Mouse (Mus musculus) stomach, embryonic 15.5 days (tissue): Measurements from ENCODE around the gene Apobec3. TPM values are rescaled to one million over a fixed set of nuclear protein-coding genes. Genes with fewer than 3 reads are reported as not detected.

Experiments used
- ATAC-seq: fragments of 200-750 bp; cut with Nextera tagmentation; 2 replicates; pipeline ENCODE4 v1.8.0; 2017; ENCODE audit warnings: low read depth, moderate number of reproducible peaks, moderate TSS enrichment; ENCODE audit not compliant: insufficient read depth, low FRiP score
- H3K27ac ChIP-seq: fragments of 300-500 bp; sonication (generic); 2 replicates; pipeline ENCODE4 v1.5.1; 2015; ENCODE audit warnings: mild to moderate bottlenecking, inconsistent platforms
- H3K27me3 ChIP-seq: fragments of 300-500 bp; sonication (generic); replicated peaks from 2 replicates; pipeline ENCODE4 v1.6.1; 2015; ENCODE audit warnings: inconsistent platforms
- H3K36me3 ChIP-seq: fragments of 300-500 bp; sonication (generic); 2 replicates; pipeline ENCODE4 v1.6.1; 2015; ENCODE audit warnings: inconsistent platforms
- H3K4me1 ChIP-seq: fragments of 300-500 bp; sonication (generic); 2 replicates; pipeline ENCODE4 v1.6.1; 2015; ENCODE audit warnings: inconsistent platforms
- H3K4me2 ChIP-seq: fragments of 300-500 bp; sonication (generic); 2 replicates; pipeline ENCODE4 v1.6.1; 2015; ENCODE audit warnings: mild to moderate bottlenecking, inconsistent platforms
- H3K4me3 ChIP-seq: fragments of 300-500 bp; sonication (generic); replicated peaks from 2 replicates; pipeline ENCODE4 v1.5.1; 2015; ENCODE audit warnings: inconsistent platforms
- H3K9ac ChIP-seq: fragments of 300-500 bp; sonication (generic); 2 replicates; pipeline ENCODE4 v1.6.1; 2015; ENCODE audit warnings: inconsistent platforms
- H3K9me3 ChIP-seq: fragments of 300-500 bp; sonication (generic); 2 replicates; pipeline ENCODE4 v1.6.1; 2016; ENCODE audit warnings: inconsistent platforms
- WGBS: fragments of 180-500 bp; shearing (Covaris S2); methylation state at CpG from one replicate; pipeline ENCODE4 v1.1.7; 2015; 5-methylcytosine and 5-hydroxymethylcytosine counted together
- polyA plus RNA-seq: library from polyadenylated mRNA; unstranded; fragments of >200 nt; fragmentation: Nextera tagmentation; extraction: Ambion mirVana; gene quantifications from 2 replicates; pipeline ENCODE4 v1.2.1, GENCODE M21; 2015

Gene Apobec3
- polyA plus RNA-seq, 1 experiment from 2014 or later, result 22.4 TPM

DNA sequence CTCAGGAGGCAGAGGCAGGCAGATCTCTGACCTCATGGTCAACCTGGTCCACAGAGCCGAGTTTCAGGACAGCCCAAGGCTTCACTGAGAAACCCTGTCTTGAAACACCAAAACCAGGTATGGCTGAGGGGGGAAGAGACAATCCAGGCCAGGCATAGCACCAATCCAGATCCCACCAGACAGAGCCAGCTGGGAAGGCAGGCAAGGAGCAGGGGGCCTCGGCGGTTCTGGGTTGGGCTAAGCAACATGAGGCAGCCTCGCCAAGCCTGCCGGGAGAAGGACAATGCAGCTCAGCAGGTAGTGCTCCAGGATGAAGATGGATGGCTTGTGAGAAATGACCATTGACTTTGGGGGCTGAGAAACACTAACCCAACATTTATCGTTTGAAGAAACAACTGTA is 51.1 kb downstream of the Apobec3 start:
- 86% methylated on average over 6 of the region's 6 CpGs for WGBS
- no peak overlapping the region for H3K27ac ChIP-seq

GRCm38 (mm10) chr15:79943584-79943983 is 52.1 kb downstream of the Apobec3 start:
- Histone ChIP-seq H3K36me3 (no peaks in the 10 kb centered on the region), H3K9ac (no peak overlapping the region), H3K4me2 (no peak overlapping the region), H3K4me1 (no peaks in the 10 kb centered on the region), H3K27ac (no peak overlapping the region), H3K4me3 (no peak overlapping the region), H3K9me3 (no peaks in the 10 kb centered on the region), H3K27me3 (no peaks in the 10 kb centered on the region)
- no peak for ATAC-seq
- WGBS, result 92% methylated on average over 3 of the region's 3 CpGs

More for the DNA sequence above, 51.1 kb downstream of the Apobec3 start:
- Histone ChIP-seq H3K27me3 (no peaks in the 10 kb centered on the region), H3K4me2 (no peak overlapping the region), H3K9me3 (no peaks in the 10 kb centered on the region), H3K36me3 (no peaks in the 10 kb centered on the region), H3K9ac (no peak overlapping the region), H3K4me1 (no peaks in the 10 kb centered on the region), H3K4me3 (no peak overlapping the region)
- ATAC-seq, result no peak

GRCm38 (mm10) chr15:79944948-79945347 is 53.5 kb downstream of the Apobec3 start:
- Histone ChIP-seq H3K4me2 (no peak overlapping the region), H3K9ac (no peak overlapping the region), H3K9me3 (no peaks in the 10 kb centered on the region), H3K27me3 (no peaks in the 10 kb centered on the region), H3K36me3 (no peaks in the 10 kb centered on the region), H3K4me1 (peaks cover 6% of the 10 kb centered on the region), H3K27ac (no peak overlapping the region), H3K4me3 (no peak overlapping the region)
- no peak for ATAC-seq
- WGBS, result 75% methylated on average over 5 of the region's 5 CpGs

- no peaks in the 10 kb centered on the region for H3K9me3 ChIP-seq
- H3K27me3 ChIP-seq, result no peaks in the 10 kb centered on the region
- no peak overlapping the region for H3K4me2 ChIP-seq
- H3K4me1 ChIP-seq, result peaks cover 17% of the 10 kb centered on the region
- ATAC-seq, result peak; percentile 72
- WGBS, result 12% methylated on average over 4 of the region's 4 CpGs
- no peak overlapping the region for H3K9ac ChIP-seq
- no peak overlapping the region for H3K4me3 ChIP-seq
- no peak overlapping the region for H3K27ac ChIP-seq
- no peaks in the 10 kb centered on the region for H3K36me3 ChIP-seq
These were observed 54.6 kb downstream of the Apobec3 start for GRCm38 (mm10) chr15:79946022-79946421.

GRCm38 (mm10) chr15:79946790-79947189 is 55.3 kb downstream of the Apobec3 start:
- H3K36me3 ChIP-seq, result no peaks in the 10 kb centered on the region
- no peaks in the 10 kb centered on the region for H3K27me3 ChIP-seq
- H3K4me3 ChIP-seq, result no peak overlapping the region
- no peaks in the 10 kb centered on the region for H3K9me3 ChIP-seq
- H3K9ac ChIP-seq, result no peak overlapping the region
- ATAC-seq, result no peak
- H3K27ac ChIP-seq, result no peak overlapping the region
- H3K4me1 ChIP-seq, result peaks cover 24% of the 10 kb centered on the region
- WGBS, result 70% methylated on average over 9 of the region's 9 CpGs
- no peak overlapping the region for H3K4me2 ChIP-seq

GRCm38 (mm10) chr15:79947681-79948080 is 56.2 kb downstream of the Apobec3 start:
- H3K36me3 ChIP-seq, result no peaks in the 10 kb centered on the region
- no peak overlapping the region for H3K4me2 ChIP-seq
- H3K9ac ChIP-seq, result no peak overlapping the region
- H3K4me1 ChIP-seq, result peaks cover 32% of the 10 kb centered on the region
- no peak for ATAC-seq
- WGBS, result 63% methylated on average over 6 of the region's 6 CpGs
- H3K27me3 ChIP-seq, result no peaks in the 10 kb centered on the region
- no peak overlapping the region for H3K4me3 ChIP-seq
- no peak overlapping the region for H3K27ac ChIP-seq
- H3K9me3 ChIP-seq, result no peaks in the 10 kb centered on the region

GRCm38 (mm10) chr15:79950250-79951025 is 59.0 kb downstream of the Apobec3 start:
- no peaks in the 10 kb centered on the region for H3K27me3 ChIP-seq
- H3K27ac ChIP-seq, result peak overlapping the region; percentile 38; the same call in 1 of the 2 replicates
- no peaks in the 10 kb centered on the region for H3K9me3 ChIP-seq
- H3K4me3 ChIP-seq, result peak overlapping the region; percentile 37
- peak; percentile 37; the same call in 1 of the 2 replicates for ATAC-seq
- peak overlapping the region; percentile 16; the same call in 1 of the 2 replicates for H3K9ac ChIP-seq
- peaks cover 35% of the 10 kb centered on the region for H3K4me1 ChIP-seq
- peak overlapping the region; percentile 71 for H3K4me2 ChIP-seq
- no peaks in the 10 kb centered on the region for H3K36me3 ChIP-seq
- 2% methylated on average over 24 of the region's 24 CpGs for WGBS

- Histone ChIP-seq H3K9ac (no peak overlapping the region), H3K4me2 (no peak overlapping the region; the same call in 1 of the 2 replicates)
- 63% methylated on average over 6 of the region's 6 CpGs for WGBS
These were observed 59.8 kb downstream of the Apobec3 start for GRCm38 (mm10) chr15:79951226-79951625.

DNA sequence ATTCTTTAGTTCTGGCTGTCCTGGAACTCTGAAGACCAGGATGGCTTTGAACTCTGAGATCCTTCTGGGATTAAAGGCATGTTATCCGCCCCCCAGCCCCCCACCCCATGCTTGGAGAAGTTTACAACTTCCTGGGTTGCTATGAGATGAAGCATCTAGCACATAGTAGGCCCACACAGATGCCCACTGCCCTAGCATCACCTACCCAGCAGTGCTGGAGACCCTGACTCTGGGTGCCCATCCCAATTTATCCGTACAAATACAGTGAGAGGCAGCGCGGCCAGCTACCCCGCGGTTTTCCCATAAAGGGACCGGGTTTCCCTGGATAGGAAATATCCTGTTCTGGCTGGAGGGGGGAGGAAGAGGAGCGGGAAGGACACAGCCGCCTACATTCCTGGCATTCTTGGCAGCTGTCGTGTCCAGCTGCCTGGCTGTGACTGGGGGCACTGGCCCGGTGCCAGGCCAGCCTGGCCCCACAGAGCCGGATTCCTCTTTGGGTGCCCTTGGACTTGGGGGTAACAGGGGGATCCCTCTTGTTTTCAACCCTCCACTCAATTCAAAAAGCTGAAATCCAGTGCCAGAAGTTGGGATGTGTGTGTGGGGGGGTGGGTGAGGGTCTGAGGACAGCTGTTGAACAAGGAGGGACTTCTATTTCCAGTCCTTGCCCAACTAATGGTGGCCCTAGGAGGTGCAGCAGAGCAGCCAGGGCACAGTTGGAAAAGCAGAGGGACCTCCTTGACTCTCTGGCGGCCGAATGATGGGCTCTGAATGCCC is 60.5 kb downstream of the Apobec3 start:
- no peak for ATAC-seq
- WGBS, result 43% methylated on average over 14 of the region's 14 CpGs
- H3K27ac ChIP-seq, result peak overlapping the region; percentile 38; the same call in 1 of the 2 replicates
- no peak overlapping the region for H3K4me3 ChIP-seq
- H3K9me3 ChIP-seq, result no peaks in the 10 kb centered on the region
- H3K4me1 ChIP-seq, result peaks cover 35% of the 10 kb centered on the region
- no peaks in the 10 kb centered on the region for H3K27me3 ChIP-seq
- no peak overlapping the region for H3K9ac ChIP-seq
- peak overlapping the region; percentile 5; the same call in 1 of the 2 replicates for H3K4me2 ChIP-seq
- no peaks in the 10 kb centered on the region for H3K36me3 ChIP-seq

More at GRCm38 (mm10) chr15:79951226-79951625, 59.8 kb downstream of the Apobec3 start:
- Histone ChIP-seq H3K9me3 (no peaks in the 10 kb centered on the region), H3K4me3 (no peak overlapping the region), H3K27me3 (no peaks in the 10 kb centered on the region), H3K36me3 (no peaks in the 10 kb centered on the region), H3K4me1 (peaks cover 35% of the 10 kb centered on the region), H3K27ac (peak overlapping the region; percentile 38; the same call in 1 of the 2 replicates)
- no peak for ATAC-seq

DNA sequence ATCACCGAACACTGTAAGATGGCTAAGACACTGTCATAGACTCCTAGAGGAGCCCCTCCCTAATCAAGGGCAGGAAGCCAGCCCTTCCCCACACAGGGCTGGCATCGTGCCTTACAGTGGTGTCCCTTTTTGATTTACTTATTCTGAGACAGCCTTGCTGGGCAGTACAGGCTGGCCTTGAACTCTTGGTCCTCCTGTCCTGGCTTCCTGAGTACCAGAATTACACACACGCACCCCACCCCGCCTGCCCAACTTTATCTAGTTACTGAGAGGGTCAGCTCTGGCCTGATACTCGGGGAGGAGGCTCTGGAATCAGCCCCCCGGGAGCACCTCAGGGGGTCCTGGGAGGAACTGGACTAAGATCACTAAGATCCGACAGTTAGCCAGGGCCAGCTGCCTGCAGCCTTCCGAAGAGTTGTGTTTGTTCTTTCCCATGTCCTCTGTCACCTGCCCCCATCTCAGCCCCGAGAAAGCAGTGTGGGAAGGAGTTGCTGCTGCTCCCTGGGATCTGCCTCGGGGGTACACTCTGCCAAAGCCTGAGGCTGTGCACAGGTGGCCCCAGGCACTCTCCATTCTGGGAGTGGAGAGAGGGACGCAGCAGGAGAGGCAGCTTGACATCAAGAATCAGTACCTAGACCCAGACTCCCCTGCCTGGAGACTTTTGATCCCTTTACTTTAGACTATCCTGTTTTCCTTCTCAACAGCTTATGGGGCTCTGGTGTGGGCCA is 61.2 kb downstream of the Apobec3 start:
- no peak for ATAC-seq
- no peak overlapping the region for H3K9ac ChIP-seq
- H3K9me3 ChIP-seq, result no peaks in the 10 kb centered on the region
- 44% methylated on average over 11 of the region's 11 CpGs for WGBS
- peak overlapping the region; percentile 38; the same call in 1 of the 2 replicates for H3K27ac ChIP-seq
- H3K36me3 ChIP-seq, result no peaks in the 10 kb centered on the region
- H3K27me3 ChIP-seq, result no peaks in the 10 kb centered on the region
- H3K4me1 ChIP-seq, result peaks cover 35% of the 10 kb centered on the region
- no peak overlapping the region for H3K4me3 ChIP-seq
- H3K4me2 ChIP-seq, result no peak overlapping the region

GRCm38 (mm10) chr15:79953470-79953869 is 62.0 kb downstream of the Apobec3 start:
- no peaks in the 10 kb centered on the region for H3K36me3 ChIP-seq
- no peak overlapping the region for H3K9ac ChIP-seq
- 66% methylated on average over 7 of the region's 7 CpGs for WGBS
- no peaks in the 10 kb centered on the region for H3K27me3 ChIP-seq
- no peak for ATAC-seq
- H3K27ac ChIP-seq, result no peak overlapping the region
- peaks cover 35% of the 10 kb centered on the region for H3K4me1 ChIP-seq
- no peak overlapping the region for H3K4me2 ChIP-seq
- no peaks in the 10 kb centered on the region for H3K9me3 ChIP-seq
- H3K4me3 ChIP-seq, result no peak overlapping the region
